Mouse (Mus musculus): Measurements from ENCODE around the gene Auts2.

GRCm38 (mm10) chr5:132074360-132074723 is 468.8 kb downstream of the Auts2 start:
- TF ChIP-seq ZC3H11A (IDR thresholded peaks at IDR 0.05; ENCODE audit: low read depth, low read length) (no peak), POLR2A (IDR thresholded peaks at IDR 0.05; ENCODE audit: low read depth, low read length) (no peak), CTCF (conservative IDR thresholded peaks at IDR 0.05 in 1 of 2, IDR thresholded peaks at IDR 0.05 in 1 of 2; ENCODE audit: low read depth in 2 of 2, low read length in 2 of 2) (no peak), PAX5 (IDR thresholded peaks at IDR 0.05; ENCODE audit: low read length) (no peak), ZNF384 (IDR thresholded peaks at IDR 0.05; ENCODE audit: low read depth, low read length) (no peak), USF1 (IDR thresholded peaks at IDR 0.05; ENCODE audit: low read depth, low read length) (no peak), CHD1 (IDR thresholded peaks at IDR 0.05; ENCODE audit: low read depth, low read length) (no peak), MAX (IDR thresholded peaks at IDR 0.05; ENCODE audit: low read length) (no peak), MAZ (IDR thresholded peaks at IDR 0.05; ENCODE audit: low read depth, low read length) (no peak), EP300 (IDR thresholded peaks at IDR 0.05; ENCODE audit: low read length) (no peak), CHD2 (IDR thresholded peaks at IDR 0.05; ENCODE audit: low read length) (no peak)

Data from CH12.LX (cell line).